Mouse (Mus musculus) intestine, embryonic 14.5 days (tissue): ENCODE measurements around the gene Mllt3. TPM values are rescaled to one million over a fixed set of nuclear protein-coding genes. Genes with fewer than 3 reads are reported as not detected.

Experiments
- ATAC-seq: fragments of 200-750 bp; cut with Nextera tagmentation; replicated peaks from 2 replicates; pipeline ENCODE4 v1.8.0; 2017; ENCODE audit warnings: low read depth, moderate number of reproducible peaks, moderate TSS enrichment, moderate library complexity; ENCODE audit not compliant: low FRiP score, low TSS enrichment
- DNase-seq: peaks from one replicate; pipeline ENCODE4 v3.0.0-alpha.2; 2018; ENCODE audit warnings: low spot score
- H3K27ac ChIP-seq: fragments of 300-500 bp; sonication (generic); 2 replicates; pipeline ENCODE4 v1.5.1; 2014; ENCODE audit warnings: low read depth, mild to moderate bottlenecking, control low read depth
- H3K27me3 ChIP-seq: fragments of 300-500 bp; sonication (generic); replicated peaks from 2 replicates; pipeline ENCODE4 v1.6.1; 2014; ENCODE audit warnings: low read length, control low read depth; ENCODE audit not compliant: control insufficient read depth, insufficient read depth
- H3K36me3 ChIP-seq: fragments of 300-500 bp; sonication (generic); 2 replicates; pipeline ENCODE4 v1.6.1; 2014; ENCODE audit warnings: low read length, control low read depth; ENCODE audit not compliant: control insufficient read depth, insufficient read depth
- H3K4me1 ChIP-seq: fragments of 300-500 bp; sonication (generic); replicated peaks from 2 replicates; pipeline ENCODE4 v1.6.1; 2014; ENCODE audit warnings: low read length, control low read depth, mixed read lengths; ENCODE audit not compliant: control insufficient read depth, insufficient read depth
- H3K4me2 ChIP-seq: fragments of 300-500 bp; sonication (generic); 2 replicates; pipeline ENCODE4 v1.6.1; 2014; ENCODE audit warnings: low read length
- H3K4me3 ChIP-seq: fragments of 300-500 bp; sonication (generic); 2 replicates; pipeline ENCODE4 v1.5.1; 2014; ENCODE audit warnings: low read depth, low read length, control low read depth, mixed read lengths
- H3K9ac ChIP-seq: fragments of 300-500 bp; sonication (generic); 2 replicates; pipeline ENCODE4 v1.6.1; 2014; ENCODE audit warnings: mild to moderate bottlenecking, low read length
- H3K9me3 ChIP-seq: fragments of 300-500 bp; sonication (generic); 2 replicates; pipeline ENCODE4 v1.6.1; 2016; ENCODE audit warnings: low read length, control low read depth; ENCODE audit not compliant: control insufficient read depth
- WGBS: fragments of 180-500 bp; shearing (Covaris S2); extraction: QIAGEN DNeasy Blood & Tissue Kit; methylation state at CpG from one replicate; pipeline ENCODE4 v1.1.7; 2014; 5-methylcytosine and 5-hydroxymethylcytosine counted together
- polyA plus RNA-seq: library from polyadenylated mRNA; unstranded; fragments of >200 nt; fragmentation: Nextera tagmentation; extraction: Ambion mirVana; gene quantifications from 2 replicates; pipeline ENCODE4 v1.2.1, GENCODE M21; 2014

The Mllt3 gene
- polyA plus RNA-seq, 1 experiment from 2014 or later, result 31.5 TPM

- DNase-seq (no peak), ATAC-seq (no peak)
- Histone ChIP-seq H3K9ac (no peak overlapping the region), H3K4me2 (no peak overlapping the region), H3K4me1 (peaks cover 8% of the 10 kb centered on the region), H3K27me3 (no peaks in the 10 kb centered on the region), H3K27ac (no peak overlapping the region), H3K36me3 (peaks cover 5% of the 10 kb centered on the region; the same call in 1 of the 2 replicates), H3K9me3 (no peaks in the 10 kb centered on the region), H3K4me3 (no peak overlapping the region)
- 46% methylated on average over 9 of the region's 9 CpGs for WGBS
These were observed 29.8 kb downstream of the Mllt3 start for GRCm38 (mm10) chr4:88003159-88003948.

GRCm38 (mm10) chr4:87991710-87992109 lies 41.5 kb downstream of the Mllt3 start:
- Histone ChIP-seq H3K9me3 (no peaks in the 10 kb centered on the region), H3K4me2 (no peak overlapping the region), H3K27me3 (no peaks in the 10 kb centered on the region), H3K9ac (no peak overlapping the region), H3K4me3 (no peak overlapping the region), H3K27ac (no peak overlapping the region), H3K36me3 (no peaks in the 10 kb centered on the region), H3K4me1 (no peaks in the 10 kb centered on the region)
- WGBS, result 74% methylated on average over 5 of the region's 5 CpGs
- ATAC-seq (no peak), DNase-seq (no peak)

- H3K9me3 ChIP-seq, result no peaks in the 10 kb centered on the region
- 83% methylated on average over 5 of the region's 5 CpGs for WGBS
These were observed 42.2 kb downstream of the Mllt3 start for GRCm38 (mm10) chr4:87990940-87991339.

GRCm38 (mm10) chr4:87985281-87985680 lies 47.9 kb downstream of the Mllt3 start:
- H3K36me3 ChIP-seq, result no peaks in the 10 kb centered on the region
- no peaks in the 10 kb centered on the region for H3K27me3 ChIP-seq
- no peaks in the 10 kb centered on the region for H3K9me3 ChIP-seq
- H3K9ac ChIP-seq, result no peak overlapping the region
- WGBS, result 64% methylated on average over 4 of the region's 4 CpGs
- H3K4me2 ChIP-seq, result no peak overlapping the region
- no peak overlapping the region for H3K4me3 ChIP-seq
- H3K27ac ChIP-seq, result no peak overlapping the region; the same call in 1 of the 2 replicates
- no peak for ATAC-seq
- no peak for DNase-seq
- peaks cover 18% of the 10 kb centered on the region for H3K4me1 ChIP-seq

More at GRCm38 (mm10) chr4:87990940-87991339, 42.2 kb downstream of the Mllt3 start:
- DNase-seq (no peak), ATAC-seq (no peak)
- Histone ChIP-seq H3K4me3 (no peak overlapping the region), H3K4me2 (no peak overlapping the region), H3K27ac (no peak overlapping the region), H3K27me3 (no peaks in the 10 kb centered on the region), H3K36me3 (no peaks in the 10 kb centered on the region), H3K9ac (no peak overlapping the region), H3K4me1 (no peaks in the 10 kb centered on the region)

GRCm38 (mm10) chr4:87984589-87984988 lies 48.6 kb downstream of the Mllt3 start:
- DNase-seq, result no peak
- Histone ChIP-seq H3K4me2 (no peak overlapping the region), H3K9ac (no peak overlapping the region), H3K27me3 (no peaks in the 10 kb centered on the region), H3K4me3 (no peak overlapping the region), H3K9me3 (no peaks in the 10 kb centered on the region), H3K36me3 (no peaks in the 10 kb centered on the region), H3K4me1 (peaks cover 18% of the 10 kb centered on the region), H3K27ac (no peak overlapping the region; the same call in 1 of the 2 replicates)
- ATAC-seq, result peak; percentile 80; the same call in 1 of the 2 replicates
- WGBS, result 15% methylated on average over 3 of the region's 3 CpGs

- no peaks in the 10 kb centered on the region for H3K9me3 ChIP-seq
- H3K4me2 ChIP-seq, result no peak overlapping the region
- ATAC-seq, result no peak
- H3K9ac ChIP-seq, result no peak overlapping the region
- 67% methylated on average over 5 of the region's 5 CpGs for WGBS
- peaks cover 18% of the 10 kb centered on the region for H3K4me1 ChIP-seq
- H3K27me3 ChIP-seq, result no peaks in the 10 kb centered on the region
- H3K36me3 ChIP-seq, result no peaks in the 10 kb centered on the region
- DNase-seq, result no peak
- H3K27ac ChIP-seq, result no peak overlapping the region
- H3K4me3 ChIP-seq, result no peak overlapping the region
These were observed 49.1 kb downstream of the Mllt3 start for GRCm38 (mm10) chr4:87984091-87984490.

- Histone ChIP-seq H3K27ac (no peak overlapping the region), H3K9me3 (no peaks in the 10 kb centered on the region), H3K36me3 (no peaks in the 10 kb centered on the region), H3K4me2 (no peak overlapping the region), H3K9ac (no peak overlapping the region), H3K4me3 (no peak overlapping the region), H3K27me3 (no peaks in the 10 kb centered on the region), H3K4me1 (peaks cover 27% of the 10 kb centered on the region)
- ATAC-seq (no peak), DNase-seq (no peak)
- WGBS, result 61% methylated on average over 5 of the region's 5 CpGs
These were observed 50.6 kb downstream of the Mllt3 start for GRCm38 (mm10) chr4:87982578-87982977.

GRCm38 (mm10) chr4:87977820-87978448 lies 55.2 kb downstream of the Mllt3 start:
- H3K27me3 ChIP-seq, result no peaks in the 10 kb centered on the region
- WGBS, result 21% methylated on average over 11 of the region's 11 CpGs
- H3K9me3 ChIP-seq, result no peaks in the 10 kb centered on the region
- peaks cover 30% of the 10 kb centered on the region for H3K4me1 ChIP-seq
- ATAC-seq (peak; percentile 70; the same call in 1 of the 2 replicates), DNase-seq (no peak)
- peak overlapping the region; percentile 6; the same call in 1 of the 2 replicates for H3K4me2 ChIP-seq
- H3K27ac ChIP-seq, result peak overlapping the region; percentile 34; the same call in 1 of the 2 replicates
- H3K9ac ChIP-seq, result no peak overlapping the region
- no peaks in the 10 kb centered on the region for H3K36me3 ChIP-seq
- no peak overlapping the region for H3K4me3 ChIP-seq
